ENCODE assay signal across 10 mouse cellular contexts in genomic region chr5:115482390-115483265, GRCm38 (mm10). TPM values are rescaled to one million over a fixed set of nuclear protein-coding genes. Genes with fewer than 3 reads are reported as not detected.
DNase-seq lines count a peak whose midpoint lies in the region; ATAC-seq and TF ChIP-seq lines count a peak whose summit lies in the region.
"Had no signal": no experiment of that assay in that cellular context is flagged by ENCODE, and none has a peak within 500 bp of the region (broad histone marks: within the 10 kb centered on the region; RNA-seq: fewer than 3 reads in every experiment).

No protein-coding gene starts in this region.

- H3K27ac ChIP-seq in kidney, postnatal 0 days, result no peak overlapping the region
- 0 out of 2 replicates have a peak overlapping the region, but pooled peaks have one; percentile 3 for H3K27ac ChIP-seq in forebrain, embryonic 10.5 days
- no peak overlapping the region for H3K27ac ChIP-seq in hindbrain, postnatal 0 days
- no peak overlapping the region for H3K27ac ChIP-seq in neural tube, embryonic 14.5 days (ENCODE audit: low read depth, low read length)
- H3K27ac ChIP-seq in liver, embryonic 11.5 days (ENCODE audit: low read depth, low read length), result no peak overlapping the region

- H3K9ac ChIP-seq in kidney, postnatal 0 days (ENCODE audit: low read depth, low read length), result 0 out of 2 replicates have a peak overlapping the region, but pooled peaks have one; percentile 18
- H3K9ac ChIP-seq in hindbrain, postnatal 0 days (replicated peaks; ENCODE audit: low read length), result peak overlapping the region; percentile 30; the same call in 1 of the 2 replicates
- H3K9ac ChIP-seq in neural tube, embryonic 14.5 days (replicated peaks; ENCODE audit: low read depth, low read length), result 0 out of 2 replicates have a peak overlapping the region, but pooled peaks have one; percentile 16
- H3K9ac ChIP-seq in liver, embryonic 11.5 days (ENCODE audit: low read depth, low read length), result no peak overlapping the region

- no peaks in the 10 kb centered on the region for H3K27me3 ChIP-seq in kidney, postnatal 0 days (ENCODE audit: insufficient read depth, low read length)
- peaks cover 47% of the 10 kb centered on the region for H3K27me3 ChIP-seq in forebrain, embryonic 10.5 days (ENCODE audit: poor library complexity, severe bottlenecking)
- H3K27me3 ChIP-seq in hindbrain, postnatal 0 days (ENCODE audit: insufficient read depth, low read length), result no peaks in the 10 kb centered on the region
- H3K27me3 ChIP-seq in neural tube, embryonic 14.5 days (ENCODE audit: control insufficient read depth, insufficient read depth, low read length), result no peaks in the 10 kb centered on the region
- 0 out of 2 replicates have a peak, but pooled peaks cover 3% of the 10 kb centered on the region for H3K27me3 ChIP-seq in liver, embryonic 11.5 days (replicated peaks; ENCODE audit: control insufficient read depth, insufficient read depth, low read length)

- peak overlapping the region; percentile 34; the same call in 1 of the 2 replicates for H3K4me2 ChIP-seq in kidney, postnatal 0 days (ENCODE audit: low read length)
- H3K4me2 ChIP-seq in hindbrain, postnatal 0 days (ENCODE audit: low read depth, low read length), result peak overlapping the region; percentile 37
- peak overlapping the region; percentile 46 for H3K4me2 ChIP-seq in neural tube, embryonic 14.5 days (ENCODE audit: low read depth, low read length)
- no peak overlapping the region for H3K4me2 ChIP-seq in liver, embryonic 11.5 days

- no peaks in the 10 kb centered on the region for H3K9me3 ChIP-seq in kidney, postnatal 0 days (replicated peaks; ENCODE audit: low read length)
- H3K9me3 ChIP-seq in forebrain, embryonic 10.5 days, result no peaks in the 10 kb centered on the region
- H3K9me3 ChIP-seq in hindbrain, postnatal 0 days (ENCODE audit: low read length), result no peaks in the 10 kb centered on the region
- no peaks in the 10 kb centered on the region for H3K9me3 ChIP-seq in neural tube, embryonic 14.5 days (ENCODE audit: control insufficient read depth, low read length)
- no peaks in the 10 kb centered on the region for H3K9me3 ChIP-seq in liver, embryonic 11.5 days (ENCODE audit: control insufficient read depth, low read length)

- 31% methylated on average over 38 of the region's 38 CpGs for WGBS in kidney, postnatal 0 days
- 21% methylated on average over 38 of the region's 38 CpGs for WGBS in forebrain, embryonic 10.5 days
- 33% methylated on average over 38 of the region's 38 CpGs for WGBS in hindbrain, postnatal 0 days
- 21% methylated on average over 38 of the region's 38 CpGs for WGBS in neural tube, embryonic 14.5 days
- 56% methylated on average over 38 of the region's 38 CpGs for WGBS in liver, embryonic 11.5 days

- H3K36me3 ChIP-seq in kidney, postnatal 0 days (ENCODE audit: insufficient read depth, low read length), result 0 out of 2 replicates have a peak, but pooled peaks cover 4% of the 10 kb centered on the region
- no peaks in the 10 kb centered on the region; the same call in 1 of the 2 replicates for H3K36me3 ChIP-seq in forebrain, embryonic 10.5 days (replicated peaks)
- no peaks in the 10 kb centered on the region; the same call in 1 of the 2 replicates for H3K36me3 ChIP-seq in hindbrain, postnatal 0 days (ENCODE audit: insufficient read depth, low read length)
- H3K36me3 ChIP-seq in neural tube, embryonic 14.5 days (ENCODE audit: control insufficient read depth, insufficient read depth, low read length), result no peaks in the 10 kb centered on the region
- H3K36me3 ChIP-seq in liver, embryonic 11.5 days (ENCODE audit: control insufficient read depth, insufficient read depth, low read length), result no peaks in the 10 kb centered on the region

- no peak for TF ChIP-seq CTCF in kidney, postnatal 0 days (IDR thresholded peaks at IDR 0.05; ENCODE audit: low read depth)
- TF ChIP-seq CTCF in hindbrain, postnatal 0 days (IDR thresholded peaks at IDR 0.05; ENCODE audit: low read depth), result no peak

- no peak overlapping the region for H3K4me3 ChIP-seq in kidney, postnatal 0 days (replicated peaks; ENCODE audit: low read depth, low read length)
- peak overlapping the region; percentile 33 for H3K4me3 ChIP-seq in forebrain, embryonic 10.5 days
- H3K4me3 ChIP-seq in hindbrain, postnatal 0 days (ENCODE audit: low read length), result peak overlapping the region; percentile 12; the same call in 1 of the 2 replicates
- peak overlapping the region; percentile 23 for H3K4me3 ChIP-seq in neural tube, embryonic 14.5 days (ENCODE audit: low read depth, low read length)
- no peak overlapping the region for H3K4me3 ChIP-seq in liver, embryonic 11.5 days (ENCODE audit: low read depth, low read length)

- no peaks in the 10 kb centered on the region for H3K4me1 ChIP-seq in kidney, postnatal 0 days (replicated peaks; ENCODE audit: insufficient read depth, low read length)
- H3K4me1 ChIP-seq in forebrain, embryonic 10.5 days, result peaks cover 39% of the 10 kb centered on the region
- peaks cover 11% of the 10 kb centered on the region; the same call in 1 of the 2 replicates for H3K4me1 ChIP-seq in hindbrain, postnatal 0 days (ENCODE audit: insufficient read depth, low read length)
- H3K4me1 ChIP-seq in neural tube, embryonic 14.5 days (ENCODE audit: control insufficient read depth, insufficient read depth, low read length), result peaks cover 13% of the 10 kb centered on the region
- H3K4me1 ChIP-seq in liver, embryonic 11.5 days (replicated peaks; ENCODE audit: control insufficient read depth, insufficient read depth, low read length), result peaks cover 6% of the 10 kb centered on the region; the same call in 1 of the 2 replicates

- DNase-seq in kidney, postnatal 0 days (ENCODE audit: low spot score), result no peak
- DNase-seq in kidney, postnatal 4 days, result no peak
- DNase-seq in forebrain, embryonic 10.5 days (ENCODE audit: extremely low spot score, low spot score), result no peak
- no peak for DNase-seq in hindbrain, postnatal 0 days (ENCODE audit: low spot score)
- no peak for DNase-seq in frontal cortex, adult 2 months (ENCODE audit: extremely low spot score in 1 of 2, low spot score in 1 of 2)
- DNase-seq in liver, embryonic 11.5 days (ENCODE audit: low spot score), result no peak

- ATAC-seq in kidney, postnatal 0 days (replicated peaks; ENCODE audit: low FRiP score, low read depth), result no peak
- ATAC-seq in hindbrain, postnatal 0 days, result no peak
- ATAC-seq in neural tube, embryonic 14.5 days (ENCODE audit: low read depth), result no peak
- ATAC-seq in liver, embryonic 11.5 days (replicated peaks; ENCODE audit: low FRiP score), result no peak

RNA-seq across cellular contexts. Expression of gene Sirt4, which starts 1.9 kb away (rescaled TPM):
- 19.6 and 20.2 TPM in 2 replicates for polyA plus RNA-seq in kidney, postnatal 0 days (2015; fragmentation: Nextera tagmentation; extraction: Ambion mirVana)
- 13.1 and 13.9 TPM in 2 replicates for polyA plus RNA-seq in forebrain, embryonic 10.5 days (2016; fragmentation: Nextera tagmentation; extraction: Ambion mirVana)
- 25.8 and 33.7 TPM in 2 replicates for total RNA-seq in hindbrain, postnatal 0 days (2014; rRNA removed)
- 20.2 and 21.8 TPM in 2 replicates for polyA plus RNA-seq in hindbrain, postnatal 0 days (2015; fragmentation: Nextera tagmentation; extraction: Ambion mirVana)
- polyA plus RNA-seq in neural tube, embryonic 14.5 days (2014; fragmentation: Nextera tagmentation; extraction: Ambion mirVana), result 26.0 and 32.6 TPM in 2 replicates
- polyA plus RNA-seq in frontal cortex, adult 2 months (2012; rRNA removed), result 86.3 and 86.5 TPM in 2 replicates
- polyA plus RNA-seq in liver, embryonic 11.5 days (2014; fragmentation: Nextera tagmentation; extraction: Ambion mirVana), result 14.8 and 15.2 TPM in 2 replicates

RNA-seq across cellular contexts. Expression of gene Pla2g1b, which starts 16.6 kb away (rescaled TPM):
- polyA plus RNA-seq in kidney, postnatal 0 days (2015; fragmentation: Nextera tagmentation; extraction: Ambion mirVana), result 0.97 and 0.98 TPM in 2 replicates
- polyA plus RNA-seq in forebrain, embryonic 10.5 days (2016; fragmentation: Nextera tagmentation; extraction: Ambion mirVana), result not detected in 2 replicates
- not detected in 2 replicates for total RNA-seq in hindbrain, postnatal 0 days (2014; rRNA removed)
- polyA plus RNA-seq in hindbrain, postnatal 0 days (2015; fragmentation: Nextera tagmentation; extraction: Ambion mirVana), result not detected in 2 replicates
- polyA plus RNA-seq in neural tube, embryonic 14.5 days (2014; fragmentation: Nextera tagmentation; extraction: Ambion mirVana), result 0.58 TPM in 1 of 2 replicates, not detected in the other
- not detected in 2 replicates for polyA plus RNA-seq in frontal cortex, adult 2 months (2012; rRNA removed)
- polyA plus RNA-seq in liver, embryonic 11.5 days (2014; fragmentation: Nextera tagmentation; extraction: Ambion mirVana), result 0.89 and 1.2 TPM in 2 replicates
- total RNA-seq: left cerebral cortex, adult 18-20 months had no signal
- polyA plus RNA-seq: cortical plate, adult 2 months; heart, postnatal 0 days had no signal

RNA-seq across cellular contexts. Expression of gene Pxn, which starts 23.8 kb away (rescaled TPM):
- 48.3 and 53.1 TPM in 2 replicates for polyA plus RNA-seq in kidney, postnatal 0 days (2015; fragmentation: Nextera tagmentation; extraction: Ambion mirVana)
- polyA plus RNA-seq in forebrain, embryonic 10.5 days (2016; fragmentation: Nextera tagmentation; extraction: Ambion mirVana), result 34.3 and 35.8 TPM in 2 replicates
- total RNA-seq in hindbrain, postnatal 0 days (2014; rRNA removed), result 40.6 and 41.0 TPM in 2 replicates
- 16.8 and 18.0 TPM in 2 replicates for polyA plus RNA-seq in hindbrain, postnatal 0 days (2015; fragmentation: Nextera tagmentation; extraction: Ambion mirVana)
- polyA plus RNA-seq in neural tube, embryonic 14.5 days (2014; fragmentation: Nextera tagmentation; extraction: Ambion mirVana), result 8.5 and 11.1 TPM in 2 replicates
- polyA plus RNA-seq in frontal cortex, adult 2 months (2012; rRNA removed), result 35.3 and 36.9 TPM in 2 replicates
- polyA plus RNA-seq in liver, embryonic 11.5 days (2014; fragmentation: Nextera tagmentation; extraction: Ambion mirVana), result 12.4 and 14.0 TPM in 2 replicates

RNA-seq across cellular contexts. Expression of gene Msi1, which starts 53.2 kb away (rescaled TPM):
- polyA plus RNA-seq in kidney, postnatal 0 days (2015; fragmentation: Nextera tagmentation; extraction: Ambion mirVana), result 12.4 and 13.3 TPM in 2 replicates
- 142 and 158 TPM in 2 replicates for polyA plus RNA-seq in forebrain, embryonic 10.5 days (2016; fragmentation: Nextera tagmentation; extraction: Ambion mirVana)
- 75.9 and 88.1 TPM in 2 replicates for total RNA-seq in hindbrain, postnatal 0 days (2014; rRNA removed)
- polyA plus RNA-seq in hindbrain, postnatal 0 days (2015; fragmentation: Nextera tagmentation; extraction: Ambion mirVana), result 45.1 and 46.2 TPM in 2 replicates
- 55.1 and 55.4 TPM in 2 replicates for polyA plus RNA-seq in neural tube, embryonic 14.5 days (2014; fragmentation: Nextera tagmentation; extraction: Ambion mirVana)
- 58.3 and 61.5 TPM in 2 replicates for polyA plus RNA-seq in frontal cortex, adult 2 months (2012; rRNA removed)
- 7.5 and 9.7 TPM in 2 replicates for polyA plus RNA-seq in liver, embryonic 11.5 days (2014; fragmentation: Nextera tagmentation; extraction: Ambion mirVana)

Comparison
In these comparisons a context has a peak if more than half of its experiments do, and no peak if none do; other contexts are left out.
1. H3K4me3 ChIP-seq: peak in forebrain, embryonic 10.5 days (single experiment), hindbrain, postnatal 0 days (single experiment) and neural tube, embryonic 14.5 days (single experiment); none in kidney, postnatal 0 days (single experiment) and liver, embryonic 11.5 days (single experiment).